Mouse (Mus musculus) midbrain, embryonic 14.5 days (tissue): ENCODE results near the gene Hoxa3. TPM values are rescaled to one million over a fixed set of nuclear protein-coding genes. Genes with fewer than 3 reads are reported as not detected.

Experiments used
- ATAC-seq: fragments of 200-750 bp; cut with Nextera tagmentation; 2 replicates; pipeline ENCODE4 v1.8.0; 2017; ENCODE audit warnings: moderate number of reproducible peaks, moderate library complexity; ENCODE audit not compliant: low FRiP score, low TSS enrichment
- DNase-seq: peaks from one replicate; pipeline ENCODE4 v3.0.0-alpha.2; 2015
- H3K27ac ChIP-seq: fragments of 300-500 bp; sonication (generic); replicated peaks from 2 replicates; pipeline ENCODE4 v1.5.1; 2014; ENCODE audit warnings: mild to moderate bottlenecking, low read depth, low read length, moderate library complexity
- H3K27me3 ChIP-seq: fragments of 300-500 bp; sonication (generic); 2 replicates; pipeline ENCODE4 v1.6.1; 2014; ENCODE audit warnings: low read length, control low read depth, mixed read lengths; ENCODE audit not compliant: control insufficient read depth, insufficient read depth
- H3K36me3 ChIP-seq: fragments of 300-500 bp; sonication (generic); 2 replicates; pipeline ENCODE4 v1.6.1; 2014; ENCODE audit warnings: low read length, control low read depth; ENCODE audit not compliant: control insufficient read depth, insufficient read depth
- H3K4me1 ChIP-seq: fragments of 300-500 bp; sonication (generic); 2 replicates; pipeline ENCODE4 v1.6.1; 2014; ENCODE audit warnings: mild to moderate bottlenecking, antibody characterized with exemption, low read length, control low read depth; ENCODE audit not compliant: control insufficient read depth, insufficient read depth
- H3K4me2 ChIP-seq: fragments of 300-500 bp; sonication (generic); 2 replicates; pipeline ENCODE4 v1.6.1; 2014; ENCODE audit warnings: mild to moderate bottlenecking, low read length, moderate library complexity
- H3K4me3 ChIP-seq: fragments of 300-500 bp; sonication (generic); replicated peaks from 2 replicates; pipeline ENCODE4 v1.5.1; 2014; ENCODE audit warnings: low read depth, low read length
- H3K9ac ChIP-seq: fragments of 300-500 bp; sonication (generic); replicated peaks from 2 replicates; pipeline ENCODE4 v1.6.1; 2014; ENCODE audit warnings: mild to moderate bottlenecking, low read length, moderate library complexity
- H3K9me3 ChIP-seq: fragments of 300-500 bp; sonication (generic); 2 replicates; pipeline ENCODE4 v1.6.1; 2016; ENCODE audit warnings: low read length, control low read depth, mixed read lengths; ENCODE audit not compliant: control insufficient read depth
- WGBS: fragments of 180-500 bp; shearing (Covaris S2); extraction: QIAGEN DNeasy Blood & Tissue Kit; methylation state at CpG from one replicate; pipeline ENCODE4 v1.1.7; 2014; 5-methylcytosine and 5-hydroxymethylcytosine counted together
- polyA plus RNA-seq: library from polyadenylated mRNA; unstranded; fragments of >200 nt; fragmentation: Nextera tagmentation; extraction: Ambion mirVana; gene quantifications from 2 replicates; pipeline ENCODE4 v1.2.1, GENCODE M21; 2014

The Hoxa3 gene
- polyA plus RNA-seq, 1 experiment from 2014 or later, result not detected

DNA sequence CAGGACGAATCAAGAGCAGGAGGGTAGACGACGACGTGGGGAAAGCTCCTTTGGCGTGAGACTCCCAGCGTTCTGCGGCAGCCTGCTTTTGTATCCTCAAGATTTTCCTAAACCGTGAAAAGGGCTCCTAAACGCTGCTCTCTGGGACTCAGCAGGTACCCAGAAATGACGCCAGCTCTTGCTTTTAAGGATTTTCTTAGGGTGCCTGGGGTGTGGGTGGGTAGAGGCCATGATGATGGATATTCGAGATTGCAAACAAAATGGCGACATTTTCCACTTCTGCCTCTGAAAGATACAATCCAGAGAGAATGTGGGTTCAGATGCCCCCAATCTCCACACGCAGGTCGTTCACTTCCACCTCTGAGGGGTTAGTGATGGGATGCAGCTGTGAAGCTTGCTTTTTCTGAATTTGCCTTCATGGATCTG, 45.4 kb downstream of the Hoxa3 start:
- WGBS, result 1% methylated on average over 14 of the region's 14 CpGs
- DNase-seq (no peak), ATAC-seq (no peak)
- Histone ChIP-seq H3K9ac (no peak overlapping the region), H3K4me2 (no peak overlapping the region), H3K9me3 (no peaks in the 10 kb centered on the region), H3K4me3 (no peak overlapping the region), H3K36me3 (no peaks in the 10 kb centered on the region), H3K27ac (no peak overlapping the region), H3K4me1 (no peaks in the 10 kb centered on the region), H3K27me3 (peaks cover 91% of the 10 kb centered on the region)

DNA sequence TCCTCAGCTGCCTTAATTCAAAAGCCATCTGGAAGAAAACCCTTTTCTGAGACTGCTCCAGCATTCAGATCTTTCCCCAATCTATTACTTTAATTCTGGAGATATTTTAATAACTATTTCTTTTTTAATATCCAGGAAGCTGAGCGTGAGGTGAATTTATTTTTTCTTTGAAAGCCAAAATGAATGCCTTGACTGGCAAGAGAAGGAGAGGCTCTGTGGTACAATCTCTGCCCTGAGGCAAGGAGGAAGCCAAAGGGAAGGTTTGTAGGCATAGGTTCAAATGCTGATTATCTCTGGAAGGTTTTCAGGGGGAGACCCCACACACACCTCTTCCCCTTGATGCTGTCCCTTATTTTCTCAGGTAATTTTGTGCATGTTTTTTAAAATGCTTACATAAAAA, 46.0 kb downstream of the Hoxa3 start:
- no peaks in the 10 kb centered on the region for H3K36me3 ChIP-seq
- H3K9ac ChIP-seq, result no peak overlapping the region
- no peak overlapping the region for H3K27ac ChIP-seq
- ATAC-seq (no peak), DNase-seq (no peak)
- 16% methylated on average over 1 of the region's 1 CpGs for WGBS
- H3K4me2 ChIP-seq, result no peak overlapping the region
- no peaks in the 10 kb centered on the region for H3K4me1 ChIP-seq
- H3K4me3 ChIP-seq, result no peak overlapping the region
- peaks cover 91% of the 10 kb centered on the region for H3K27me3 ChIP-seq
- no peaks in the 10 kb centered on the region for H3K9me3 ChIP-seq

- Histone ChIP-seq H3K4me2 (no peak overlapping the region), H3K9ac (no peak overlapping the region), H3K27me3 (peaks cover 91% of the 10 kb centered on the region), H3K4me3 (no peak overlapping the region), H3K9me3 (no peaks in the 10 kb centered on the region), H3K4me1 (no peaks in the 10 kb centered on the region), H3K36me3 (no peaks in the 10 kb centered on the region), H3K27ac (no peak overlapping the region)
- ATAC-seq, result no peak
- 6% methylated on average over 4 of the region's 4 CpGs for WGBS
- no peak for DNase-seq
Observed at GRCm38 (mm10) chr6:52166431-52167077, 46.6 kb downstream of the Hoxa3 start.

GRCm38 (mm10) chr6:52165441-52166370, 47.4 kb downstream of the Hoxa3 start:
- Histone ChIP-seq H3K36me3 (no peaks in the 10 kb centered on the region), H3K27me3 (peaks cover 88% of the 10 kb centered on the region), H3K4me2 (no peak overlapping the region), H3K27ac (no peak overlapping the region), H3K9me3 (no peaks in the 10 kb centered on the region), H3K4me1 (no peaks in the 10 kb centered on the region), H3K4me3 (no peak overlapping the region), H3K9ac (no peak overlapping the region)
- DNase-seq (no peak), ATAC-seq (no peak)
- WGBS, result under 1% methylated on average over 28 of the region's 28 CpGs

DNA sequence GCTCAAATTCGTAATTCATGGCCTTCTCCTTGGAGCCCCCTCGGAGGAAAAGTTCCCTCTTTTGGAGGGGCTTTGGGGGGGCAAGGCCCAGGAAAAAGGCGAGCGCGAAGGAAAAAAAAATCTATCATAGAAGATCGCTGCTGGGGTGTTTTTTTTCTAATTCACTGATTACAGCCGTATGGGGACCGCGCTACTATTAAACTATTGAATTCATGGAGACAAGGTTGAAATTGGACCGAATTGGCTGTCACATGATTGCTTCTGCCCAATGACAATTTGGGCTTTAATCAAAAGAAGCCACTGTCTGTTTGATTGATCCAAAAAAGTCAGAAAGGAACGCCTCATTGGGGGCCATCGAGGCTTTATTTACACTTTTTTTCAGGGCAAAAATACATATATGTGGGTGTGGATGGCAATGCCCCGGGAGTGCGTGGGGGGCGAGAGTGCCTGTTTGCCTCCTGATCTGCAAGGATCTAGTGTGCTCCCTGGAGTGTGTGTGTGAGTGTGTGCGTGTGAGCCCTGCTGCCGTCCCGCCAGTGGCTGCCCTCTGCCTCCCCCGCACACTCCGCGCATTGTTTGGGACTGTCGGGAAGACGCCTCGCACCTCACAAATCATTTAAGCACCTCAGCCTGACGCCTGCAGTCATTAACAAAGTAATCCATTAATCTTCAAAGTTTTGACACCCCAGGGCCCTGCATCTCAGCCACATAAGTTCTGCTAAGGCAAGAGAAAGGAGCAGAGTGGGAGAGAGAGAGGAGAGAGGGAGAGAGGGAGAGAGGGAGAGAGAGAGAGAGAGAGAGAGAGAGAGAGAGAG, 48.3 kb downstream of the Hoxa3 start, which contains the start of gene Hoxa2:
Gene Hoxa2 (minus strand): TSS at position 206 of the 815 bp plus-strand sequence.
- under 1% methylated on average over 25 of the region's 25 CpGs for WGBS
- Histone ChIP-seq H3K27ac (no peak within 1 kb of the TSS), H3K9me3 (no peaks in the 10 kb centered on the region), H3K27me3 (peaks cover 88% of the 10 kb centered on the region), H3K4me3 (no peak within 1 kb of the TSS), H3K36me3 (no peaks in the 10 kb centered on the region), H3K4me2 (no peak within 1 kb of the TSS), H3K9ac (no peak within 1 kb of the TSS), H3K4me1 (no peaks in the 10 kb centered on the region)
- DNase-seq (no peak), ATAC-seq (no peak)

DNA sequence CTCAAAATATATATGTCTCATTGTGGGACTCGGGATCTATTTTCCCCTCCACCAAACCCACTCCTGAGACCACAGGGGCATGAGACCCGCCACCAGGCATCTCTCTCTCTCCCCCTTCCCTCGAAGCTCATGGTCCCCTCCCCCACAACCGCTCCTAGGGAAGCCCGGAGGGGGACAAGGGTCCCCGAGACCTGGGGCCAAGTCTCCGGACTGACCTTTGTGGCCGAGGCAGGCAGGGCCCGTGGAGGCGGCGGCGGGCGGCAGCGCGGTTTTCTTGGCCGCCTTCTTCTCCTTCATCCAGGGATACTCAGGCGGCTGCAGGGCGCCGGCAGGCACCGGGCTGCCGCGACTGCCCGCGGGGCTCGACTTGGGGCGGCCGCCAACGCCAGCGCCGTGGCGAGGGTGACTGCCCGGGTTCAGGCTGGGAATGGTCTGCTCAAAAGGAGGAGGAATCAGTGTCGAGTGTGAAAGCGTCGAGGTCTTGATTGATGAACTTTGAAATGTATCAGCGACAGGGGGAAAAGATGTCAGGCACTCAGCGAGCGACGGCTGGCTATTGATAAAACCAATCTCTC, 49.0 kb downstream of the Hoxa3 start:
- ATAC-seq, result no peak
- H3K4me3 ChIP-seq, result no peak overlapping the region

DNA sequence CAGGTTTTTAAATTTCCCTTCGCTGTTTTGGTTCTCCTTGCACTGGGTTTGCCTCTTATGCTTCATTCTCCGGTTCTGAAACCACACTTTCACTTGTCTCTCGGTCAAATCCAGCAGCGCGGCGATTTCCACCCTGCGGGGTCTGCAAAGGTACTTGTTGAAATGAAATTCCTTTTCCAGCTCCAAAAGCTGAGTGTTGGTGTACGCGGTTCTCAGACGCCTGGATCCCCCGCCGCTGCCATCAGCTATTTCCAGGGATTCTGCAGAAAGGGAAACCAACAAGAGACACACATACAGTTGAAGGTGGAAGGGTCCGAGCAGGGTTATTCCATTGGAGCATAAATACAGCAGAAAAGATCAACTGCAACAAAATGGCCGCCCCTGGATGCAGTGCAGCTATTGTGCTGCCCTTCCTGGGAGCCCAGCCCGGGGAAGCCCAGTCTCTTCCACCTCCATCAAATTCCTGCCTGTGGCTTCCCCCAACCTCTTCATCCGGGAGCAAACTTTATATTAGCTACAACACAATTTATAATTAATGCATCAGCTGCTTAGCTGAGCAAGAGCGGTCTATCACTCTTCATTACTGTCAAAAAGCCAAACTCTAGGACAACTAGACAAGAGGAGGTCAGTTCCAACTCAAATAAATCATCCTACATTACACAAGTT, 49.6 kb downstream of the Hoxa3 start:
- Histone ChIP-seq H3K9ac (no peak overlapping the region), H3K36me3 (no peaks in the 10 kb centered on the region), H3K27me3 (peaks cover 93% of the 10 kb centered on the region), H3K4me1 (peaks cover 2% of the 10 kb centered on the region), H3K9me3 (no peaks in the 10 kb centered on the region), H3K27ac (no peak overlapping the region), H3K4me3 (no peak overlapping the region), H3K4me2 (no peak overlapping the region)
- WGBS, result 1% methylated on average over 17 of the region's 17 CpGs
- DNase-seq (no peak), ATAC-seq (no peak)

More for the DNA sequence above, 49.0 kb downstream of the Hoxa3 start:
- Histone ChIP-seq H3K36me3 (no peaks in the 10 kb centered on the region), H3K27ac (no peak overlapping the region), H3K27me3 (peaks cover 90% of the 10 kb centered on the region), H3K9me3 (no peaks in the 10 kb centered on the region), H3K9ac (no peak overlapping the region), H3K4me1 (no peaks in the 10 kb centered on the region), H3K4me2 (no peak overlapping the region)
- DNase-seq, result no peak
- under 1% methylated on average over 38 of the region's 39 CpGs for WGBS
